Comparison of ENCODE assay signal across 9 mouse cellular contexts in genomic region chr16:90052905-90053519, GRCm38 (mm10).
A peak's percentile ranks its signal among the peaks of the same experiment; 100 is the strongest.
DNase-seq lines count a peak whose midpoint lies in the region; ATAC-seq and TF ChIP-seq lines count a peak whose summit lies in the region.
"Had no signal": no experiment of that assay in that cellular context is flagged by ENCODE, and none has a peak within 500 bp of the region (broad histone marks: within the 10 kb centered on the region; RNA-seq: fewer than 3 reads in every experiment).

No protein-coding gene starts in this region.

- H3K4me1 ChIP-seq in heart, embryonic 13.5 days, result peaks cover 18% of the 10 kb centered on the region
- peaks cover 16 to 29% of the 10 kb centered on the region in 2 experiments for H3K4me1 ChIP-seq in MEL (ENCODE audit: control insufficient read depth in 1 of 2, insufficient read depth in 2 of 2, low read length in 2 of 2)
- no peaks in the 10 kb centered on the region for H3K4me1 ChIP-seq in forebrain, postnatal 0 days (ENCODE audit: insufficient read depth)

- H3K9ac ChIP-seq in heart, embryonic 13.5 days, result no peak overlapping the region
- H3K9ac ChIP-seq in MEL (ENCODE audit: control insufficient read depth, low read depth, low read length, poor library complexity, severe bottlenecking), result no peak overlapping the region
- H3K9ac ChIP-seq in forebrain, postnatal 0 days, result no peak overlapping the region

- no peak for TF ChIP-seq EP300 in MEL (IDR thresholded peaks at IDR 0.05; ENCODE audit: low read depth in 1 of 2, low read length in 2 of 2)

- H3K27ac ChIP-seq in heart, embryonic 13.5 days (replicated peaks), result no peak overlapping the region
- no peak overlapping the region for H3K27ac ChIP-seq in MEL (ENCODE audit: control insufficient read depth, low read depth, low read length)
- no peak overlapping the region for H3K27ac ChIP-seq in forebrain, postnatal 0 days (ENCODE audit: low read depth, low read length)

- no peak for TF ChIP-seq POLR2A in MEL (IDR thresholded peaks at IDR 0.05; ENCODE audit: control insufficient read depth in 1 of 2, insufficient read depth in 1 of 2, low read depth in 1 of 2, low read length in 2 of 2, poor library complexity in 1 of 2)

- no peak for TF ChIP-seq RAD21 in MEL (IDR thresholded peaks at IDR 0.05; ENCODE audit: low read depth, low read length)

- no peaks in the 10 kb centered on the region for H3K9me3 ChIP-seq in heart, embryonic 13.5 days
- H3K9me3 ChIP-seq in MEL (replicated peaks; ENCODE audit: insufficient read depth, low read length), result no peaks in the 10 kb centered on the region
- no peaks in the 10 kb centered on the region for H3K9me3 ChIP-seq in forebrain, postnatal 0 days (ENCODE audit: low read length)

- ATAC-seq in heart, embryonic 13.5 days (ENCODE audit: extremely low read depth, insufficient number of reproducible peaks, low FRiP score, low TSS enrichment), result peak; percentile 37; the same call in 1 of the 2 replicates
- peak; percentile 92 for ATAC-seq in forebrain, postnatal 0 days
- peak; percentile 58 for ATAC-seq in megakaryocyte progenitor cell, adult 5-6 weeks (replicated peaks; ENCODE audit: poor library complexity)

- peaks cover 8% of the 10 kb centered on the region for H3K36me3 ChIP-seq in heart, embryonic 13.5 days
- H3K36me3 ChIP-seq in MEL (ENCODE audit: control insufficient read depth in 1 of 2, insufficient read depth in 2 of 2, low read length in 2 of 2), result peaks cover 0 to 21% of the 10 kb centered on the region in 2 experiments; a peak in 2 of 4 replicates
- H3K36me3 ChIP-seq in forebrain, postnatal 0 days (ENCODE audit: insufficient read depth), result no peaks in the 10 kb centered on the region

- DNase-seq in heart, adult 8-10 months (ENCODE audit: low spot score), result no peak
- DNase-seq in MEL (ENCODE audit: low read depth, low spot score), result peak; percentile 42
- DNase-seq in forebrain, postnatal 0 days, result peak; percentile 47
- DNase-seq in urinary bladder, adult 18-20 months (ENCODE audit: low spot score in 2 of 2), result no peak
- no peak for DNase-seq in layer of hippocampus, adult 8-10 months (ENCODE audit: low spot score in 2 of 2)
- no peak for DNase-seq in gastrocnemius, postnatal 14 days
- DNase-seq: cerebellum, postnatal 36 days had no signal

- intact Hi-C loops in gastrocnemius, postnatal 14 days (cut with DNase I; ENCODE audit: low total_unique reads), result no loop called here

- H3K27me3 ChIP-seq in heart, embryonic 13.5 days (replicated peaks), result no peaks in the 10 kb centered on the region
- H3K27me3 ChIP-seq in MEL (ENCODE audit: control insufficient read depth in 1 of 2, insufficient read depth in 2 of 2, low read length in 2 of 2), result no peaks in the 10 kb centered on the region
- H3K27me3 ChIP-seq in forebrain, postnatal 0 days (ENCODE audit: insufficient read depth, low read length), result no peaks in the 10 kb centered on the region

- no peak; a peak in 1 of 6 replicates for TF ChIP-seq CTCF in MEL (IDR thresholded peaks at IDR 0.05 in 2 of 3, conservative IDR thresholded peaks at IDR 0.05 in 1 of 3; ENCODE audit: control insufficient read depth in 1 of 3, insufficient read depth in 1 of 3, low read depth in 2 of 3, low read length in 3 of 3, poor library complexity in 1 of 3, severe bottlenecking in 1 of 3)
- peak; percentile 46 for TF ChIP-seq CTCF in forebrain, postnatal 0 days (IDR thresholded peaks at IDR 0.05; ENCODE audit: low read depth)

- peaks cover 2% of the 10 kb centered on the region; the same call in 1 of the 2 replicates for H3K79me2 ChIP-seq in MEL (ENCODE audit: control insufficient read depth, insufficient read depth, low read length, poor library complexity)

- WGBS in heart, embryonic 13.5 days, result 71% methylated on average over 14 of the region's 14 CpGs
- 75% methylated on average over 14 of the region's 14 CpGs for WGBS in forebrain, postnatal 0 days

- H3K4me3 ChIP-seq in heart, embryonic 13.5 days, result no peak overlapping the region
- no peak overlapping the region for H3K4me3 ChIP-seq in MEL (ENCODE audit: control insufficient read depth in 1 of 2, insufficient read depth in 1 of 2, low read depth in 2 of 2, low read length in 2 of 2)
- H3K4me3 ChIP-seq in forebrain, postnatal 0 days (ENCODE audit: low read depth, low read length), result no peak overlapping the region

- H3K4me2 ChIP-seq in heart, embryonic 13.5 days, result no peak overlapping the region
- H3K4me2 ChIP-seq in forebrain, postnatal 0 days (ENCODE audit: low read depth), result no peak overlapping the region

TF ChIP-seq in MEL, 35 proteins besides CTCF, POLR2A, EP300 and RAD21:
- TF ChIP-seq ZKSCAN1 (IDR thresholded peaks at IDR 0.05; ENCODE audit: low read depth, low read length), result no peak
- TF ChIP-seq KAT2A (conservative IDR thresholded peaks at IDR 0.05; ENCODE audit: low read depth, low read length), result no peak
- no peak for TF ChIP-seq E2F4 (IDR thresholded peaks at IDR 0.05; ENCODE audit: borderline replicate concordance, low read depth, low read length)
- TF ChIP-seq CHD2 (IDR thresholded peaks at IDR 0.05; ENCODE audit: low read length), result no peak
- no peak for TF ChIP-seq GABPA (IDR thresholded peaks at IDR 0.05; ENCODE audit: low read depth, low read length)
- no peak for TF ChIP-seq MAZ (IDR thresholded peaks at IDR 0.05; ENCODE audit: low read depth, low read length)
- no peak for TF ChIP-seq BHLHE40 (IDR thresholded peaks at IDR 0.05; ENCODE audit: borderline replicate concordance, low read depth, low read length)
- no peak for TF ChIP-seq ETS1 (IDR thresholded peaks at IDR 0.05; ENCODE audit: low read depth, low read length)
- TF ChIP-seq HCFC1 (IDR thresholded peaks at IDR 0.05; ENCODE audit: low read depth, low read length), result no peak
- no peak for TF ChIP-seq ZNF384 (IDR thresholded peaks at IDR 0.05; ENCODE audit: low read depth, low read length)
- TF ChIP-seq GATA1 (IDR thresholded peaks at IDR 0.05; ENCODE audit: low read depth, low read length), result no peak
- no peak for TF ChIP-seq POLR2AphosphoS2 (IDR thresholded peaks at IDR 0.05; ENCODE audit: low read length)
- TF ChIP-seq USF1 (IDR thresholded peaks at IDR 0.05; ENCODE audit: low read depth, low read length), result no peak
- TF ChIP-seq NELFE (IDR thresholded peaks at IDR 0.05; ENCODE audit: low read depth, low read length), result no peak
- no peak for TF ChIP-seq MYC (IDR thresholded peaks at IDR 0.05; ENCODE audit: low read depth, low read length)
- no peak for TF ChIP-seq MYB (IDR thresholded peaks at IDR 0.05; ENCODE audit: low read depth, low read length)
- TF ChIP-seq MAFK (IDR thresholded peaks at IDR 0.05; ENCODE audit: borderline replicate concordance, low read depth, low read length), result no peak
- no peak for TF ChIP-seq CHD1 (IDR thresholded peaks at IDR 0.05; ENCODE audit: low read depth, low read length)
- TF ChIP-seq ZMIZ1 (IDR thresholded peaks at IDR 0.05; ENCODE audit: low read depth, low read length), result no peak
TF ChIP-seq in MEL: peak in this region for 0.

Comparison
In these comparisons a context has a peak if more than half of its experiments do, and no peak if none do; other contexts are left out.
1. ATAC-seq: peak in every context shown above with its lines; median percentile 92 in forebrain, postnatal 0 days; 58 in megakaryocyte progenitor cell, adult 5-6 weeks; 37 in heart, embryonic 13.5 days.
2. DNase-seq: peak in MEL (single experiment) and forebrain, postnatal 0 days (single experiment); none in heart, adult 8-10 months (single experiment), urinary bladder, adult 18-20 months (0 of 2), layer of hippocampus, adult 8-10 months (0 of 2) and gastrocnemius, postnatal 14 days (single experiment).